Mouse (Mus musculus): Measurements from ENCODE around the gene Hcfc1r1. TPM values are rescaled to one million over a fixed set of nuclear protein-coding genes. Genes with fewer than 3 reads are reported as not detected.

Hcfc1r1 gene
- 100 to 1,000 TPM; 137 to 148 TPM for total RNA-seq (2021)
- long read RNA-seq, transcript Hcfc1r1-201 (3 exons, 946 nt): major isoform, 37 of 100 reads
- long read RNA-seq, partial matches to known transcripts: 41 of 100 reads
- long read RNA-seq, other reads (novel, unspliced or antisense): 20 of 100 reads

DNA sequence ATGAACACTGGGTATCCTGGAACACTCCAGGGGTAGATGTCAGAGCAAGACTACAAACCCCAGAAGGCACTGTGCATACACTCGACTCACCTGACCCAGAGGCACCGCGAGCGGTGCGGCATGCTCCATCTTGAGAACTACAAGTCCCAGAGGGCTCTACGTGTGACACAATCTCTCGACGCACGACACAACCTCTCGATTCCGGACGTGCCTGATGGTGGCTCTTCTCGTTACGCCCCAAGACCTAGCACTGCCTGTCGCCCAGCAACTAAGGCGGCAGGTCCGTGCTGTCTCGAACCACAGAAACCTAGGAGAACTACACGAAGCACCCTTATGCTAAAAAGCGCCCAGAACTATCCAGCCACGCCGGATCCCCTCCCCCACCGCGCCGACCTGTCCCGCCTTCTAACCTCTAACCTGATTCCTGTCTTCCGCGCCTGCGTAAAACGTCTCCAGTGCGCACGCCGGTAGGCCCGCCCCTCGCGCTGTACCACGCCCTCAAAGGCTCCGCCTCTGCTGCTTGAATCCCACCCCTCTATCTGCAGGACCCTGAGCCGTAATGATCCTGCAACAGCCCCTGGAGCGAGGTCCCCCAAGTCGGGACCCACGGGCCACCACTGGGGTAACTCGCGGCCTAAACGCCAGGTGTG lies at the start of gene Hcfc1r1, which contains the start of gene Thoc6:
Gene Hcfc1r1 (plus strand): TSS at position 173 of the 650 bp plus-strand sequence.
Gene Thoc6 (minus strand): TSS at position 459 of the 650 bp plus-strand sequence.
- peak; percentile 92 to 94 for DNase-seq (ENCODE audit: low spot score in 2 of 2)

DNA sequence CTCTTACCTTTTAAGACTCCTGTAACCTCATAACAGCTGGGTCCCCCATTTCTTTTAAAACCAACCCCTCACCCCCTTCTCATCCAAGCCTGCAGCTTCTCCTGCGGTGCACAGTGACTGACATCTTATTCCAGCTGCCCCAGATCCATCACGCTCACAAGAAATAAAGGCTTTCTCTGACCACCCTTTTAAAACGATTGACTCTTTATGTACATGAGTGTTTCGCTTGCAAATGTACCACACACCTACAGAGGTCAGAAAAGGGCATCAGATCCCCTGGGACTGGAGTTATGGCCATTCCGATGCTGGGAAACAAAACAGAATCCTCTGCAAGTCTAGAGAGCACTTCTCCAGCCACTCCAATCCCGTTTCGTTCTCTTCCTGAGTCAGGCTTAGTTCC lies 45.6 kb upstream of the Hcfc1r1 start:
- DNase-seq (ENCODE audit: low spot score in 2 of 2): no peak

DNA sequence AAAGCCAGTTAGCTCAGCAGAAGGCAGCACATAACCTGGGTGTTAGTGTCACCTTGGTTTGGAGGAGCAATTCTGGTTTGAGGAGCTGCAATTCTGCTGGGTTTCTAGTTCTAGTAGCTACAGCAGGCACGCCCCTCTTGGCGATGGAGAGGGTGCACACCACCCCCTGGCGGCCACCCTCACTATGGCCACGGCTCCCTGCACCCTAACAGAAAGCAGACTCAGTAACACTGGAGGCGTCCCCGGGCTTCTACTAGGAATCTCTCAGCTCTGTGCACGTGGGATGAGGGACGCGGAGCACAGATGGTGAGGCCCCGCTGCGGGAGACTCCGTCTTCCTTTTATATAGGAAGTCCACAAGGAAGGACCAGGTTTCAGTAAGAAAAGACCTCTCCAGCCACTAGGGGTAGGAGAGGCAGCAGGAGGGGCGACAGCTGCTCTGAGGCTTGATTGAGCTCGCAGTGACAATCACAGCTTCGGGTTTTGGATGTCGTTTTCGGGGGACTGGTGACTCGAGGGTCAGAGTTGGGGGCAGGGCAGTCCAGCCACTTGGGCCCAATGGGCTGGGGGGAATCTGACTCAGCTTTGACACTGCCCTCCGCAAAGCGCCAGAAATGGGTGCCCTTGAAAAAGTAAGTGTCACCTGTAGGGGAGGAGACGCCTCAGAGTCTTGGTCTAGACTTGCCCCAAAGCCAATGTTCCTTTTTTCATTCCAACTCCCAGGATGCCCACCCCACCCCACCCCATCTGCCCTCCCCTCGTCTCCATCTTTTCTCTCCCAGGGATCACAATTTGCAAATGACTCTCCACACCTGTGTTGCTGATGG lies 43.0 kb upstream of the Hcfc1r1 start:
- peak; percentile 87 to 91 for DNase-seq (ENCODE audit: low spot score in 2 of 2)

DNA sequence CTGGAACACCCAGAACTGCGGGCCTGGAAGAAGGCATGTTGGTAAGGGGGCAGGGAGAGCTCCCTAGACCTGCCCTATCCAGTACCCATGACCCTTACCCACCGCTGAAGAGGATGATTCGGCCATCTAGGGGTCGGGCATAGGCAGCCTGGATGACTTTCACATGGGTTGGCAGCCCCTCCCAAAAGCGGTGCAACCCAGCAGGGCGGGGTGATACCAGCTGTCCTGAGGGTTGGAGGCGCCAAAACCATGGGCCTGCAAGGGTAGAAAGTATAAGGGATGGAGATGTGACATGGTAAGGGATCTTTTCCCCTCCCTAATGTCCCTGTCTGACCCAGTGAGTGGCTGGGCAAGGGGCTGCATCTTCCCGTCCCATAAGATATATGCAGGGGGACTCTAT lies 42.2 kb upstream of the Hcfc1r1 start:
- DNase-seq (ENCODE audit: low spot score in 2 of 2): no peak

DNA sequence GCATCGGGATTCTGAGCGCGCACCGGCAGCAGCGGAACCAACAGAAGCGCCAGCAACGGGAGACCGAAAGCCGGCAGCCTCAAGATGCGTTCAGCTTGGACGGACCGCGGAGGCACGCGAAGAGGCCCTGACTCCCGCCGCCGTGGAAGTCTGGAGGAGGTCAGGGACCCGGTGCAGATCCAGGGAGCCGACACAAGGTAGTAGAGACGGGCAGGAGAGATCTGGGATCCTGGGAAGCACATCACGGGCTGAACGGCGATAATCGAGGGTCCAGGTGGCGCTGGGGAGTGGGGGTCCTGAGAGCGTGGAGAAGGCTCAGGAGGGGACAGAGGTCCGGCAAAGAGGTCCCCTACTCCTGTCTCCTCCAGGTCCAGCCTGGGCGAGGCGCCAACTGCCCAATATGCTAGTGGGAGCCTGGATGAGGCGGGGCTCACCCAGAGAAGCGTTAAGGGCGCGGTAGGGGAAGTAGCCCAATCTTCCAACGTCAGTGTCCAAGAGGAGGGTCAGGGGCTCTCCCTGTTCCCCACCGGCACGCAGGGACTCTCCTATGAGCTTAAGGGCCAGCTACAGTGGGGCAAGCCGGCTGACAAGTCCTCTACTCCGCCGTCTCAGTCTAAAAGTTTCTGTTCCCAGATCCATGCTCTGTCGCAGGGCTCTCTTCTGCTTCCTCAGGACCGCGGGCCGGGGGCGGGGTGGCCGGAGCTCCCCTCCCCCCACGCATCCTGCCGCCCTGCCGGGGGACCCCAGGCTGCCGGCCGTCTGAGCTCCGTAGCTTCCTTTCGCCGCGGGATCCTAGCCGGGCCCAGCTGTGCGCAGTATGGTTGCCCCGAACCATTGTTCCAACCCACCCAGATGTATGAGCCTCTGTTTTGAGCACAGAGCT lies 28.5 kb upstream of the Hcfc1r1 start, which contains the start of gene Mmp25:
Gene Mmp25 (minus strand): TSS at position 665 of the 883 bp plus-strand sequence.
- no peak for DNase-seq (ENCODE audit: low spot score in 2 of 2)

DNA sequence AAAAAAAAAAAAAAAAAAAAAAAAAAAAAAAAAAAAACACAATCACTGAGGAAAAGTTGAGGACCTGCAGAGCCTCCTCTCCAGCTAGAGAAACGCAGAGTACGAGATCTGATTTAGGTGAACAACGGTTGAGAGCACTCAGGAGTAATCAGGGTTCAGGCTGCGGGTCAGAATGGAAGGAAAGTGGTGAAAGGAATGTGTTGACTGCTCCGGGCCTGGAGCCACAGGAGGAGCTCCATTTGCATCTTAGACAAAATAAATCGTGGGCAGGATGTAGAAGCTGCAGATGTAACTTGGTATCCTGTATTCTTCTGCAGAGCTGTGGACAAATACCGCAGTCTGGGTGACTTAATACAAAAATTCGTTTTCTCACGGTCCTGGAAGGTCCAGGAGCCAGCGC lies 27.5 kb upstream of the Hcfc1r1 start:
- DNase-seq (ENCODE audit: low spot score in 2 of 2): no peak

DNA sequence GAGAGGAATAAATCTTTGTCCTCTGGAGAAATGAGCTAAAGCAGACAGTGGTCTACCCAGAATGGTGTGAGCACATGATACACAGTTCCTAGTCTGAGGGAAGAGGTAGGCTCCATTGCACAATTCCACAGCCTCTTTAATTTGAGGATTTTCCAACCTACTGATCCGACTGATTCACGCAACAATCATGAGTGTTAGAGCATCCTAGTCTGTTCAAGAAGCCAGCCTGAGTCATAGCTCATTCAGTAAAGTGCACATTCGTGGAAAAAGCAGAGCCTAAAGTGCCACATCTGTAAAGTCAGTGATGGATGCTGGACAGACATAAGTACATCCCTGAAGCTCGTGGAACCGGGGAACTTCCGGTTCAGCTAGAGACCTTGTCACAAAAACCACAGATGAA lies 22.0 kb upstream of the Hcfc1r1 start:
- no peak for DNase-seq (ENCODE audit: low spot score in 2 of 2)

DNA sequence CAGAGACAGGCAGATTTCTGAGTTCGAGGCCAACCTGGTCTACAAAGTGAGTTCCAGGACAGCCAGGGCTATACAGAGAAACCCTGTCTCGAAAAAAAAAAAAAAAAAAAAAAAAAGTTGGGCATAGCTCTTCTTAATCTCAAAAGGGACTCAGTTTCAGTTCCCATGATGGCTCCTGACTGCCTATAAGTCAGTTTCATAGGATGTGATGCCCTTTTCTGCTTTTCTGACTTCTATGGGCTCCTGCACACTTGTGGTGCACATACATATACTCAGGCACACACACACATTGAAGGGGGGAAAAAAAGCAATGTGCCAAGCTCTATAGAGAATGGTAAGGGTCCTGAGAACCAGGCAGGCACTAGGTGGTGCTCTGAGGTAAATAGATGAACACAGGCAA lies 20.1 kb upstream of the Hcfc1r1 start:
- no peak for DNase-seq (ENCODE audit: low spot score in 2 of 2)

DNA sequence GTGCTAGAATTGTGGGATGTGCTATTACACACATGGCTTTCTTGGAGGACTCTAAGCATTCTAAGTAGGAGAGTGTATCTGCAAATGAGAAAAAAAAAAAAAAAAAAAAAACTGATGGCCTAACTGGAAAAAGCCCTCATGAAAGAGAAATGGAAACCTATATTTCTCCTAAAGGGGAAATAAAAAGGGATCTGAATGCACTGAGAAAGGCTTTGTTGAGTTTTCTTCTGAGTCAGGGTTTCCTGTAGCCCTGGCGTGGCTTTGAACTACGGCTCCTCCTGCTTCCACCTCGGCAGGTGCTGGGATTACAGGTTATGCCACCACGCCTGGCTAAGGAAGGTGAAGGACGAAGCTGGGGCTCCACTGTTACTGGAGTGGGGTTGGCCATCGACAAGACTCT lies 19.4 kb upstream of the Hcfc1r1 start:
- DNase-seq (ENCODE audit: low spot score in 2 of 2): no peak

DNA sequence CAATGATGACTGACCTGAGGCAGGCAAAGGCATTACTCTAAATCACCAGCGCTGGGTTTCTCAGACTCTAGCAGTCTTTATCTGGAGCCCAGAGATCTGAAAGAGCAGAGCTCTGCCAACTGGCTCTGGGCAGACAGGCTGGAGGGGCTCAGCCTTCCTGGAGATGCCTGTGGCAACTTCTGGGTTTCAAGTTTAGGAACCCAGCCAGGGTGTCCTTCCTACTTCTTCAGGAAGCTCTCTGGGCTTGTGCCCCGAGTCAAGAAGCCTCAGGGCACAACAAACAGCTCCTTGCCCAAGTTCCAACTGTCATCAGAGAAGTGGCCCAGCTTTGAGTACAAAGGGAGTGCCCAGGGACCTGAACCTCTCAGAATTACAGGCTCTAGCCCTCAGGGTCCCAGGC lies 19.0 kb upstream of the Hcfc1r1 start:
- no peak for DNase-seq (ENCODE audit: low spot score in 2 of 2)

DNA sequence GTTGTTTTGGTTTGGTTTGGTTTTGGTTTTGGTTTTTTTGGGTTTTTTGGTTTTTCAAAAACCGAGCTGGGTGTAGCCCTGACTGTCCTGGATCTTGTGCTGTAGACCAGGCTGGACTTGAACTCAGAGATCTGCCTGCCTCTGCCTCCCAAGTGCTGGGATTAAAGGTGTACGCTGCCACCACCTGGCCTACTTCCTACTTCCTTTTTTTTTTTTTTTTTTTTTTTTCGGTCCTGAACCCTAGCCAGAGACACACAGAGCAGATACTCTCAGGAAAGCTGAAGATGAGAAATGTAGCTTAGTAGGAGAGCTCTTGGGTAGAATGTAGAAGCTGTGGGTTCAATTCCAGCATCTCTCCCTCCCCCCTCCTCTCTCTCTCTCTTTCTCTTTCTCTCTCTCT lies 14.9 kb upstream of the Hcfc1r1 start:
- DNase-seq (ENCODE audit: low spot score in 2 of 2): no peak

DNA sequence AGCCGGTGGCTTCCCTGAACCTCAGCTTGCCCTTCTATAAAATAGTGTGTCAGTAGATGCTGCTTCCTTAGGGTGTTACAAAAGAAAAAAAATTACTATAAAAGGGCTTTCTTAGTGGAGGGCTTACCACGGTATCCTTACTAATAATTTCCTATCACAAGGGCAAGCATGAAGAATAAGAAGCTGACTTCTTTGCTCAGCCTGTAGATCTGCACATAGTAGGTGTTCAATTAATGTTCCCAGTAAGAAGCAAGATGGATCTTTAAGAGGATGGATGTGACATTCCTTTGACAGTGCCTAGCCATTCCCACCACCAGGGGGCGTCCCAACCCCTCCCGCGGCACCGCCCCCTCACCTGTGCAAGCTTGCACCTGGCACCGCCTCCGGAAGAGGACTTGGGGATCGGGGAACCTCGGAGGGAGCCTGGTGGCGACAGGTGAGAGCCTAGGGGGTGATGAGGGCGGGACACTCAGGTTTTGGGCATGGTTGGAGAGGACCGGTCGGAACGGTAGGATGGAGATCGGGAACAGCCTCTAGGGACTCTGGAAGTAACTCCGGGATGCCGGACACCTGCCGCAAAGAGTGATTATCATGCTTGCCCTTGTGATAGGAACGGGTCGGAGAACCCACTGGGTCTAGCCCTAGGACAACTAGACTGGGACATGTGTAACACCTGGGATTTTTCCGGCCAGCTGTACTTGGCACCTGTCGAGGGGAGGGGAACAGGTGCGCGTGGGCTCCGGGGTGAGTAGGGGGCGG lies 13.1 kb upstream of the Hcfc1r1 start, which contains the start of gene Bicdl2:
Gene Bicdl2 (plus strand): TSS at position 390 of the 759 bp plus-strand sequence.
- no peak for DNase-seq (ENCODE audit: low spot score in 2 of 2)

DNA sequence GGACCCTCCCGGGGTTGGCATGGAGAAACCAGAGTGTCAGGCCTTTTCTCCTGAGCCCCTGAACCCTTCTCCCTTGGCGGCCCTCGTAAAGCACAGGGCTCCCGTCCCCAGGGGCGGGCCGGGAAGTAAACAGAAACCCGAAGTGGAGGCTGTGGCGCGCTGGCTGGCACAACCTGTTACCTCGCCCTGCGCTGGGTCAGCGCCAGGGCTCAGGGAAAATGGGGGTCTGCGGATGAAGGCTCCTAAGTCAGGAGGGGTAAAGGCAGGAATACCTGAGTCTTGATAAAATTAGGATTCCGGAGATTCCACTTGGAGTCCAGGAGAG lies 12.6 kb upstream of the Hcfc1r1 start:
- DNase-seq (ENCODE audit: low spot score in 2 of 2): no peak

DNA sequence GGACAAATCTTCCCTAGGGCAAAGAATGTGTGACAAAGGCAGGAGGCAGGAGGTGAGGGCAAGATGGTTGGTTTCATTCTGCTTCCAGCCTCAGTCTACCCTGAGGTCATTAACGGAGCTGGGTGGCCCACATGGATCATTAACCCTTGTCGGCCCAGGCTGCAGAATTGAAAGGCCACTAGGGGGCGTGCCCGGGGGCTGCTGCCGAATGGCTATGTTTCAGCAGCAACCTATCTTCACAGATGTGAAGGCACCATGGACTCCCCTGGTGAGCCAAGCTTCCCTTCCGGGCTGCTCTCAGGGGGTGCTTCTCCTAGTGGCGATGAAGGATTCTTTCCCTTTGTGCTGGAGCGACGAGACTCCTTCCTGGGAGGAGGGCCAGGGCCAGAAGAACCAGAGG lies 11.9 kb upstream of the Hcfc1r1 start:
- no peak for DNase-seq (ENCODE audit: low spot score in 2 of 2)

DNA sequence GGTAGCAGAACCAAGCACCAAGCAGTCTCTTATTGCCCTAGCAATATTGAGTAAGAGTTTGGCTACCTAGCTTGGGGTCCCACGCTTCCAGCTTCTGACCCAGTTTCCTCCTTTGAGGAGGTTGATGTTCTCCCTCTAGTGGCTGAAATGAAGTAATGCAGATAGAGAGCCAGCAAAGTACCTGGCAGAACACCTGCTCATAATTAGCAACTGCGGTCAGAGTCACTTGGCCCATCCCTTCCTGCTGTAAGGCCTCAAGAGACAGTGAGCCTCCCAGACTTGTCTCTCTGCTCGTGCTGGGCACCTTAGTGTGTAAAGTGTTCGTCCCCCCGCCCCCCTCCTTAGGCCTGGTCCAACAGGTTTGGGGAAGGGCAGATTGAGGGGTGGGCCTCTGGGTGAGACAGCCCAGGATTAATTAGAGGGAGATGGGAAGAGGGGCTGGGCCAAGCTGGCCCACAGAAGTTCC lies 8.8 kb upstream of the Hcfc1r1 start:
- DNase-seq (ENCODE audit: low spot score in 2 of 2): no peak

DNA sequence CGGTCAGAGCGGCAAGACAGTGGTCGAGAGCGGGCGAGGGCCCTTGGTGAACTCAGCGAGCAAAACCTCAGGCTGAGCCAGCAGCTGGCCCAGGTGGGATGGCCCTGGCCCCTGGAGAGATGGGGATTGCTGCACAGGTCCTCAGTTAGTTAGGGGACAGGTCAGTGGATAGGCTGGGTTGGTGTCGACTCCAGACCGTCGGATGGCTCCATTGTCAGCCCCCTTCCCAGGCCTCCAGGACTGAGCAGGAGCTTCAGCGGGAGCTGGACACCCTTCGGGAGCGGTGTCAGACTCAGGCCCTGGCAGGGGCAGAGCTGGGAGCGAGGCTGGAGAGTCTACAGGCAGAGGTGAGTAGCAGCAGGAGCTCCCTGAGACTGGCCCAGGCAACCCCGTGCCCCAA lies 7.9 kb upstream of the Hcfc1r1 start:
- DNase-seq (ENCODE audit: low spot score in 2 of 2): no peak

DNA sequence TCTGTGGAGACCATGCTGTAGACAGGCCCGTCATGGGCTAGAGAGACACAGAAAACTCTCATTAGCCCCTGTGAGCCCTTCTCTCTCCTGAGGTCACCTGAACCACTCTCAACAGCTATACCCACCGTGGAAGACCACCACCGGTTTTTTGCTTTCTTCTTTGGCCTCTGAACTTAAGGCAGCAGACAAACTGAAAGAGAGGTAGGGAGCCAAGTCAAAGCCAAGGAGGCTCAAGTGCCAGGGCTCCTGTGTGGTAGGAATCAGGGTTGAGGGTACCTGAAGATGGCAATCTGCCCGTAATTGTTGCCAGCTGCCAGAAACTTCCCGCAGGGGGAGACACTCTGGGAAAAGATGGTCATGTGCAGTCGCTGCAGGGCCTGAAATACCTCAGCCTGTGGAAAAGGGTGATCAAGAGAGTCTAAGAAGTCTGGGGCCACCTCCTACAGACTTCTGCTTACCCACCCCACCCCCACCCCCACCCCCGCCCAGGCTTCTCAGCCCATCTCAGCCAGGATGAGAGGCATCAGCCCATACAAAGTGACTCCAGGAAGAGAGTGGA lies 2.8 kb upstream of the Hcfc1r1 start:
- DNase-seq (ENCODE audit: low spot score in 2 of 2): no peak

DNA sequence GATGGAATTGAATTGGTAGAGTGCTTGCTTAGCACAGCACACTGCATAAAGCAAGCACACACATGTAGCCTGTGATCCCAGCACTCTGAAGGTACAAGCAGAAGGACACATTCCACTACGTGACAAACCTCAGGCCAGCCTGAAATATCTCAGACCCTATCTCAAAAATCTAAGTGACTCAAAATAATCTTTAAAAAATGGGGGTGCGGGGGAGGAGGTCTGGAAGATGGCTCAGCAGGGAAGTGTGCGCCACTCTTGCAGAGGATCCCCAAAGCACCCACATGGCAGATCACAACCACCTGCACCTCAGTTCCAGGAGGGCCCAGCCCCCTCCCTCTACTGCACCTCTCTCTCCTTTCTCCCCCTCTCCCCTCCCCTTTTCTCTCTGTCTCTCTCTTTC lies 1.9 kb upstream of the Hcfc1r1 start:
- DNase-seq (ENCODE audit: low spot score in 2 of 2): no peak

DNA sequence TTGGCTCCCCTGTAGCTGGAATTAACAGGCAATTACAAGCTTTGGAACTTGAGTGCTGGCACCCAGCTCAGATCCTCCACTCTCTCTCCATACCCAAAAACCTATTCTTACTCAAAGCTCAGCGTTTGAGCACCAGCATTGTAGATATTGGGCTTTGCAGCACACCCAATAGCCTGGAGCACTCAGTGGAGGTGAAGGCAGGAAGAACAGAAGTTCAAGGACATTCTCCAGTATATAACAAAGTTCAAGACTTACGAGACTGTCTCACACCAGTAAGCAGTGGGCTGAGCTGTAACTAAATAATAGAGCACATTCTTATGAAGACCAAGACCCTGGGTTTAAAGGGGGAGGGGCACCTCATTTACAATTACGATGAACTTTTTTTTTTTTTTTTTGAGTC lies 635 bp upstream of the Hcfc1r1 start:
- DNase-seq (ENCODE audit: low spot score in 2 of 2): no peak

DNA sequence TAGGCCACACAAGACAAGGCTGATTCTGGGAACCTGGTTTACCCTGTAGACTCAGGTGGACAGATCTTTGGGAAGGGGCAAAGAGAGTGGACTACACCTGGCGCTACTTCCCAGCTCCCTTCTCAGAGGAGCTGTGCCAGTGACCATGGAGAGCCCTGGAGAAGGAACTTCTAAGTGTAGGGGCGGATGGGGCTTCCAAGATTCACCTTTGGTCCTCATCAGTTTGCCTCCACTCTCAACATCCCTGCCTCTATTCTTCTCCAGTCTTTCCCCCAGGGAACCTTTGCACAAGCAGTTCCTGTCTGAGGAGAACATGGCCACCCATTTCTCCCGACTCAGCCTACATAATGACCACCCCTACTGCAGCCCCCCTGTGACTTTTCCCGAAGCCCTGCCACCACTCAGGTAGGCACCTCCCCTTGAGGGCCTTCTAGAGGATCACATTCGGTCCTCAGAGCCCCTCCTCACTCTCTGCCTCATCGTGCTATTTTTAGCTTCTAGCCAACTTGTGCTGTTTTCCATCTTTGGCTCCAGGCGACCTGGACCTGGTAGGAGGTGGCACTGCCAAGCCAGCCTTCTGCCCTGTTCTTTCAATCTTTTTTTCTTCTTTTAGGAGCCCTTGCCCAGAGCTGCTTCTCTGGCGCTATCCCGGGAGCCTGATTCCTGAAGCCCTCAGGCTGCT lies 1.0 kb downstream of the Hcfc1r1 start:
- peak; percentile 33 to 35 for DNase-seq (ENCODE audit: low spot score in 2 of 2)

Data from layer of hippocampus, postnatal 10 days (tissue).